Mouse (Mus musculus) adipocyte (in vitro differentiated cells): ENCODE data around the gene Nup153.

ENCODE experiments used
- DNase-seq: peaks from one replicate; pipeline ENCODE4 v3.0.0-alpha.2; 2016; ENCODE audit warnings: low spot score

Gene Nup153

GRCm38 (mm10) chr13:46728411-46728810, 671 bp upstream of the Nup153 start:
- no peak for DNase-seq

GRCm38 (mm10) chr13:46727038-46727836, 503 bp downstream of the Nup153 start:
- DNase-seq, result peak; percentile 59

- DNase-seq, result peak; percentile 55
Observed at GRCm38 (mm10) chr13:46726288-46727037, 1.3 kb downstream of the Nup153 start.

GRCm38 (mm10) chr13:46725227-46725626, 2.5 kb downstream of the Nup153 start:
- DNase-seq, result peak; percentile 65

- peak; percentile 71 for DNase-seq
Observed at GRCm38 (mm10) chr13:46724371-46724770, 3.4 kb downstream of the Nup153 start.

- no peak for DNase-seq
Observed at GRCm38 (mm10) chr13:46721009-46721408, 6.7 kb downstream of the Nup153 start.

GRCm38 (mm10) chr13:46718893-46719400, 8.8 kb downstream of the Nup153 start:
- no peak for DNase-seq

- no peak for DNase-seq
Observed at GRCm38 (mm10) chr13:46715976-46716639, 11.6 kb downstream of the Nup153 start.

- no peak for DNase-seq
Observed at GRCm38 (mm10) chr13:46713486-46713885, 14.3 kb downstream of the Nup153 start.

- no peak for DNase-seq
Observed at GRCm38 (mm10) chr13:46703138-46703537, 24.6 kb downstream of the Nup153 start.

GRCm38 (mm10) chr13:46701486-46701885, 26.3 kb downstream of the Nup153 start:
- no peak for DNase-seq

GRCm38 (mm10) chr13:46699372-46699771, 28.4 kb downstream of the Nup153 start:
- no peak for DNase-seq

GRCm38 (mm10) chr13:46696788-46697187, 31.0 kb downstream of the Nup153 start:
- DNase-seq, result no peak

- DNase-seq, result no peak
Observed at GRCm38 (mm10) chr13:46695932-46696331, 31.8 kb downstream of the Nup153 start.

GRCm38 (mm10) chr13:46695296-46695908, 32.3 kb downstream of the Nup153 start:
- DNase-seq, result no peak

GRCm38 (mm10) chr13:46690559-46691241, 37.0 kb downstream of the Nup153 start:
- no peak for DNase-seq

GRCm38 (mm10) chr13:46683370-46683769, 44.4 kb downstream of the Nup153 start:
- no peak for DNase-seq

- peak; percentile 27 for DNase-seq
Observed at GRCm38 (mm10) chr13:46682921-46683320, 44.8 kb downstream of the Nup153 start.

- no peak for DNase-seq
Observed at GRCm38 (mm10) chr13:46677721-46678120, 50.0 kb downstream of the Nup153 start.

GRCm38 (mm10) chr13:46674601-46675000, 53.1 kb downstream of the Nup153 start:
- DNase-seq, result peak; percentile 33

GRCm38 (mm10) chr13:46670514-46670913, 57.2 kb downstream of the Nup153 start:
- no peak for DNase-seq
